Mouse (Mus musculus): ENCODE data around the gene Zdhhc20. TPM values are rescaled to one million over a fixed set of nuclear protein-coding genes. Genes with fewer than 3 reads are reported as not detected.
"Not testable (repeated sequence)": the region's sequence is repeated elsewhere in the genome, so short reads cannot be mapped to it uniquely, and the experiment has no call there.

Gene Zdhhc20
- polyA plus RNA-seq, 1 experiment from 2014 or later, result 58.9 TPM

DNA sequence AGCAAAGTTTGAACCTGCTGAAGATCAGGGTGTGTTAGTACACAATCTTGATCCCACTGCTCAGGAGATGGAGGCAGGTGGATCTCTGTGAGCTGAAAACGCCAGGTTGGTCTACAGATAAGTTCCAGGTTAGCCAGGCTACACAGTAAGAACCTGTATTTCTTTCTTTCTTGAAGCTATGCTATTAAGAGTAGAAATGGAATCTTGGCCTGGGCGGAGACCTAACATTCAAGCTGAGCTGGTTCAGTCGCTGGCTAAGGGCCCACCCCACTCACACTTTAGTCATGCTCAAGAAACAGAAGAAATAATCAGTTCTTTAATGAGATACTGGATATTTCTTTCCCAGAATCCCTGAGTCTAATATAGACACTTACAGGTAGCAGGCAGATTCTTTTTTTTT lies 6.7 kb downstream of the Zdhhc20 start:
- no peak overlapping the region for H3K27ac ChIP-seq
- H3K27me3 ChIP-seq, result no peaks in the 10 kb centered on the region
- no peak overlapping the region for H3K9ac ChIP-seq
- H3K4me3 ChIP-seq (replicated peaks), result no peak overlapping the region
- no peaks in the 10 kb centered on the region for H3K9me3 ChIP-seq
- no peaks in the 10 kb centered on the region for H3K36me3 ChIP-seq (replicated peaks)
- H3K4me1 ChIP-seq, result peaks cover 16% of the 10 kb centered on the region
- WGBS, result 96% methylated on average over 3 of the region's 3 CpGs
- no peak overlapping the region for H3K4me2 ChIP-seq
- ATAC-seq (ENCODE audit: low FRiP score), result no peak

DNA sequence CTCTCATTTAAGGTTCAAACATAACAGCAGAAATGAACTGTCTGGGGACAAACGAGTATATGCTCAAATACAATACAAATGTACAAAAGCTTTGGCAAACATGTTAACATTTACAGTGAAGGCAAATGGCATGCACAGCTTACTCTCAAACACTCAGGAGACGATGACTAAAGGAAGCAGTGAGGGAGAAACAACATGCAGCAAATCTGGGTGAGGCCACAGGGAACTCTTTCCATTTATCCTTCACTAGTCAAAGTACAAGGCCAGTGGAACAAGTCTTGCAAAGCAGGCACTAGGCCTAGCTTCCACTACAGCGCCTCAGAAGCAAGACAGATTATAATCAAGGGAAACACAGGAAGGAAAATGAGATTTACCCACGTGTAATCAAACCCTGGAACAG lies 7.4 kb downstream of the Zdhhc20 start:
- no peak for ATAC-seq (ENCODE audit: low FRiP score)
- 71% methylated on average over 4 of the region's 4 CpGs for WGBS

DNA sequence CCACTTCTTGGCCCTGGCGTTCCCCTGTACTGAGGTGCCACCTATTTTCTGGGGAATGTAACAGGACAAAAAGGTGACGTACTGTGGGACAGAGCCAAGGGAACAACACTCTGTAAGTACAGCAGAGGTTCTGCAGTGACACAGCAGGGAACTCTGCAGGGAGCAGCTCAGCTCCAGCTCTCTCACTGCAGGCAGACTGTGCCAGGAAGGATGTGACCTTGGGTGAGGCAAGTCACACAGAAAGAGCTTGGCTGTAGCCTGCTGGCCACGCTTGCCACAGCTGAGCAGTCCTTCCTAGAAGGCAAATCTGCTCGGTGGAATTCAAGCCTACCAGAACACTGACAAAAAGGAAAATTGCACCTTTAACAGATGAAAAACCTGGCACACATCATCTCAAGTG lies 8.3 kb downstream of the Zdhhc20 start:
- Histone ChIP-seq H3K4me2 (no peak overlapping the region), H3K27ac (no peak overlapping the region), H3K36me3 (replicated peaks) (no peaks in the 10 kb centered on the region), H3K27me3 (no peaks in the 10 kb centered on the region), H3K4me1 (0 out of 2 replicates have a peak, but pooled peaks cover 10% of the 10 kb centered on the region), H3K9ac (no peak overlapping the region), H3K9me3 (no peaks in the 10 kb centered on the region), H3K4me3 (replicated peaks) (no peak overlapping the region)
- ATAC-seq (ENCODE audit: low FRiP score), result no peak
- WGBS, result 51% methylated on average over 4 of the region's 4 CpGs

More for the DNA sequence above, 7.4 kb downstream of the Zdhhc20 start:
- Histone ChIP-seq H3K36me3 (replicated peaks) (no peaks in the 10 kb centered on the region), H3K9ac (no peak overlapping the region), H3K27ac (no peak overlapping the region), H3K4me1 (peaks cover 10% of the 10 kb centered on the region; the same call in 1 of the 2 replicates), H3K4me2 (no peak overlapping the region), H3K9me3 (no peaks in the 10 kb centered on the region), H3K4me3 (replicated peaks) (no peak overlapping the region), H3K27me3 (no peaks in the 10 kb centered on the region)

DNA sequence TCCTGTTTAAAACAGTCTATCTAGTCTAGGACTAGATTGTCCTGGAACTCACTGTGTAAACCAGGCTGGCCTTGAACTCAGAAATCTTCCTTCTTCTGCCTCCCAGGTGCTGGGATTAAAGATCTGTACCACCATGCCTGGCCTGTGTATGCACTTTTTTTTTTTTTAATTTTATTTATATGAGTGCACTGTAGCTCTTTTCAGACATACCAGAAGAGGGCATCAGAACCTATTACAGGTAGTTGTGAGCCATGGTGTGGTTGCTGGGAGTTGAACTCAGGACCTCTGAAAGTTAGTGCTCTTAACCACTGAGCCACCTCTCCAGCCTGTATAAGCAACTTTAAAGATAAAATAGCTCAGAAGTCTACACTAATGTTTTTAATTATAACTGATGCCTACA lies 9.0 kb downstream of the Zdhhc20 start:
- Histone ChIP-seq H3K4me1 (0 out of 2 replicates have a peak, but pooled peaks cover 10% of the 10 kb centered on the region), H3K9me3 (no peaks in the 10 kb centered on the region), H3K36me3 (replicated peaks) (no peaks in the 10 kb centered on the region), H3K27ac (no peak overlapping the region), H3K9ac (no peak overlapping the region), H3K27me3 (no peaks in the 10 kb centered on the region), H3K4me3 (replicated peaks) (no peak overlapping the region), H3K4me2 (no peak overlapping the region)
- ATAC-seq (ENCODE audit: low FRiP score), result no peak

DNA sequence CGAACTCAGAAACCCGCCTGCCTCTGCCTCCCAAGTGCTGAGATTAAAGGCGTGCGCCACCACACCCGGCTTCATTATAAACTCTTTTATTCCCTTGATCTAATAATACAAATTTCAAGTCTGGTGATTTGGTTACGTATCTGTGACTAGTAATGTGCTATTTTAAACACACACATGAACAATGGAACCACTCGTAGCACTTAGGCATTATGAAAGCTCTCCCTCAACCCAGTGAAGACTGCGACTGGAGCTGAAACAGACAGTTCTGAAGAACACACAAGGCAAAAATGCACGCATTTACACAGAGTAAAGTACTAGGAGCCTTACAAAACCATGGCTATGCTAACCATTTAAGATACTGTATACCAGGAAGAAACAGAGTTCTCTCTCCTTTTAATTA lies 12.2 kb downstream of the Zdhhc20 start:
- no peak overlapping the region for H3K9ac ChIP-seq
- H3K27me3 ChIP-seq, result no peaks in the 10 kb centered on the region
- no peak overlapping the region for H3K27ac ChIP-seq
- WGBS, result 94% methylated on average over 9 of the region's 9 CpGs
- H3K4me2 ChIP-seq, result no peak overlapping the region
- H3K4me1 ChIP-seq, result 0 out of 2 replicates have a peak, but pooled peaks cover 10% of the 10 kb centered on the region
- peaks cover 10% of the 10 kb centered on the region; the same call in 1 of the 2 replicates for H3K36me3 ChIP-seq (replicated peaks)
- no peak for ATAC-seq (ENCODE audit: low FRiP score)
- H3K4me3 ChIP-seq (replicated peaks), result no peak overlapping the region
- H3K9me3 ChIP-seq, result no peaks in the 10 kb centered on the region

DNA sequence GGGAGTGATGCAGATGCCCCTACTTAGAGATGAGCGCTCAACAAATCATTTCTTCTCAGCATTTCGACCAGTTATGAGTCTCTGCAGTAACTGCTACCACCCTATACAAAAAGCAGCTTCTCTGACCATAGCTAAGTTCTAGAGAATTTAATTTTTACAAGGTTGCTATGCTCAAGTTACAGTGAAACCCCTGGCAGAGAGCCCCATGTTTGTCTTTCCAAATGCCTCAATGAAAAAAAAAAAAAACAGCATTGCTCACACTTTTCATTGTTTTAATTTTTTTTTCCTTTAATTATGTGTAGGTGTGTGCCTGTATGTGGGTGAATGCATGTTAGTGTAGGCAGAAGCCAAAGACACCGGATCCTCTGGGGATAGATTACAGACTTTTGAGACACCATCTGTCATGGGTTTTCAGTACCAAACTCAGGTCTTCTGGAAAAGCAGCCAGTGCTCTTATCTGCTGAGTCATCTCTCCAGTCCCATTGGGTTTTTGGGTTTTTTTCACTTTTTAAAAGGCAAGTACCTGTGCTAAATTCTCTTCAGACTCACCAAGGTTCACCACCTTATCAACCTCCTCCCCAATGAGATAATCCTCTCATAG lies 23.3 kb downstream of the Zdhhc20 start:
- WGBS, result 93% methylated on average over 3 of the region's 3 CpGs
- Histone ChIP-seq H3K9me3 (no peaks in the 10 kb centered on the region), H3K4me1 (no peaks in the 10 kb centered on the region), H3K36me3 (replicated peaks) (peaks cover 47% of the 10 kb centered on the region), H3K27me3 (no peaks in the 10 kb centered on the region), H3K9ac (no peak overlapping the region), H3K4me2 (no peak overlapping the region), H3K4me3 (replicated peaks) (no peak overlapping the region), H3K27ac (no peak overlapping the region)
- no peak for ATAC-seq (ENCODE audit: low FRiP score)

DNA sequence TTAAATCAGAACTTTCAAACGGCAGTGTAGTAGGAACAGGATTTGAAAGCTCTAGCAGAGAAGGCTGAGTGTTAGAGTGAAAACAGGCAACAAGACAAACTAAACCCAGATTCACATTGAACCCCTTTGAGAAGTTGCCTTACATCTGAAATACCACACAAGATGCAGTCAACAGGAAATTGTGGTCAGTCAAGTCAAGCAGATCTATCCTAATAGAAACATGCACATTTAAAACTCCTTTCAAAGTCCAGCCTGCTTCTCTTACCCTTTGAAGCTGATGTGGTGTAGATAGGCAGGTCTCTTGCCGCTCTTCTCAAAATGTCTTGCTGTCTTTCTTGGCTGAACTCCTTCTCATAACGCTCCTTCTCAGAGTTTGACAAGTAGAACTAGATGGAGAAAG lies 24.8 kb downstream of the Zdhhc20 start:
- H3K9ac ChIP-seq, result no peak overlapping the region
- no peaks in the 10 kb centered on the region for H3K9me3 ChIP-seq
- no peak overlapping the region for H3K27ac ChIP-seq
- no peaks in the 10 kb centered on the region for H3K27me3 ChIP-seq
- peaks cover 57% of the 10 kb centered on the region for H3K36me3 ChIP-seq (replicated peaks)
- no peak overlapping the region for H3K4me3 ChIP-seq (replicated peaks)
- H3K4me2 ChIP-seq, result no peak overlapping the region
- ATAC-seq (ENCODE audit: low FRiP score), result no peak
- H3K4me1 ChIP-seq, result no peaks in the 10 kb centered on the region
- WGBS, result 98% methylated on average over 3 of the region's 3 CpGs

DNA sequence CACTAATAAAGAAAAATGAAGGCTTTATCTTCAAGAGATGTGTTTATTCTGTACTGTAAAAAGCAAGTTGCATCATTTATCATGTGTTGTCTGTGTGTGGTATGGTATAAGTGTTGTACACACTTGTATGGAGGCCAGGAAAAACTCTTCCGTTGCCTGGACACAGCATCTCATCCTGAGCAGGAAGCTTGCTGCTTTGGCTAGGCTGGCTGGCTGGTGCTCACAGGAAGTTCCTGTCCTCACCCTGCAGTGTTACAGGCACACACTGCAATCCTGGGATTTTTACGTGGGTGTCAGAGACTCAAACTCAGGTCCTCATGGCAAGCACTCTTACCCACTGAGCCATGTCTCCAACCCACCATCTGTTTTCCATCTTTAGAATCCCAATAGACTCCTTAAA lies 26.9 kb downstream of the Zdhhc20 start:
- no peak overlapping the region for H3K4me2 ChIP-seq
- no peak overlapping the region for H3K27ac ChIP-seq
- ATAC-seq (ENCODE audit: low FRiP score), result no peak
- no peaks in the 10 kb centered on the region for H3K4me1 ChIP-seq
- H3K4me3 ChIP-seq (replicated peaks), result no peak overlapping the region
- no peaks in the 10 kb centered on the region for H3K9me3 ChIP-seq
- no peak overlapping the region for H3K9ac ChIP-seq
- H3K36me3 ChIP-seq (replicated peaks), result peaks cover 40% of the 10 kb centered on the region
- 80% methylated on average over 2 of the region's 2 CpGs for WGBS
- H3K27me3 ChIP-seq, result no peaks in the 10 kb centered on the region

DNA sequence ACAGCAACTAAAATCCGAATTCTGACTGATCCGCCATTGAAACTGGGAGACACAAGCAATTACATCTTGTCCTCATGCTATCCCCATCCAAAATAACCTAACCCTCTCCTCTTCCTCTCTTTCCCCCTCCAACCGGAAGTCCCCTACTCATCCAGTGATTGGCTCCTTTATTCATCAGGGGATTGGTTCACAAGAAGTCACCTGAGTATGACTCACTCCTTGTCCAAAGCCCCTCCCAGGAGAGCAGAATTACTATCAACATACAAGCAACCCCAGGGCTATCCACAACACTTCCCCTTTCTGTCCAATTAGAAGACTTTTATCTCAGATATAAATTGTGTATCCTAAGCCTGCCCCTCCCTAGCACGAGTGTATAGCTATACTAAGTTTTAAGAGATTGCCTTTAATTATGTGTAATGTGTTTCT lies 28.1 kb downstream of the Zdhhc20 start:
- H3K27me3 ChIP-seq, result no peaks in the 10 kb centered on the region
- no peaks in the 10 kb centered on the region for H3K4me1 ChIP-seq
- peaks cover 39% of the 10 kb centered on the region for H3K36me3 ChIP-seq (replicated peaks)
- H3K9me3 ChIP-seq, result no peaks in the 10 kb centered on the region
- ATAC-seq (ENCODE audit: low FRiP score), result no peak
- no peak overlapping the region for H3K9ac ChIP-seq
- WGBS, result 88% methylated on average over 4 of the region's 4 CpGs
- no peak overlapping the region for H3K4me3 ChIP-seq (replicated peaks)
- H3K4me2 ChIP-seq, result no peak overlapping the region
- H3K27ac ChIP-seq, result no peak overlapping the region

DNA sequence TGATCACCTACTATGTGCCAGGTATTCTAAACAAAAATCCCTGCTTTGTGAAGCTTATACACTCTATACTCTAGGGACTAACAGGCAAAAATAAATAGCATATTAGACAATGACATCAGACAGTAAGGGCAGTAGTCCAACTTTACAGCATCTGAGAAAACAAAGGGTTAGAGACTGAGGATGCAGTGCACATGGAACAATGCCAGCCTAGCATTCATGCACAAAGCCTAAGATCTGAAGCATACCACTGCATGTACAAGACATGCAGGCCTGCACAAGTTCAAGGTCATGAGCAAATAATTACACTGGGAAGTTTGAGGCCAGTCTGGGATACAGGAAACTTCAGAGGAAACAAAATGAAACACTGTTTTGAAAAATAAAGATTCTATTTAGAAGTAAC lies 30.6 kb downstream of the Zdhhc20 start:
- H3K4me1 ChIP-seq, result no peaks in the 10 kb centered on the region
- no peak overlapping the region for H3K4me2 ChIP-seq
- no peak overlapping the region for H3K9ac ChIP-seq
- no peaks in the 10 kb centered on the region for H3K27me3 ChIP-seq
- no peak overlapping the region for H3K4me3 ChIP-seq (replicated peaks)
- no peak overlapping the region for H3K27ac ChIP-seq
- ATAC-seq (ENCODE audit: low FRiP score), result no peak
- H3K9me3 ChIP-seq, result no peaks in the 10 kb centered on the region
- H3K36me3 ChIP-seq (replicated peaks), result peaks cover 28% of the 10 kb centered on the region

DNA sequence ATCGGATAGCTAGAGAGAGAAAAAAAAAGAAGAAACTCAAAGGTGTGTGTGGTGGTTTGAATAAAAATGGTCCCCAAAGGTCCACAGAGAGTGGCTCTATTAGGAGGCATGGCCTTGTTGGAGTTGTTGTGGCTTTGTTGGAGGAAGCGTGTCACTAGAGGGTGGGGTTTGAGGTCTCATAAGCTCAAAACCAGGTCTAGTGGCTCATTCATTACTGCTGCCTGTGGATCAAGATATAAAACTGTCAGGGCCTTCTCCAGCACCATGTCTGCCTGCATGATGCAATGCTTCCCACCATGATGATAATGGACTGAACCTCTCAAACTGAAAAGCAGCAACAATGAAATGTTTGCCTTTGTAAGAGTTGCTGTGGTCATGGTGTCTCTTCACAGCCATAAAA lies 31.5 kb downstream of the Zdhhc20 start:
- Histone ChIP-seq H3K4me2 (no peak overlapping the region), H3K27ac (no peak overlapping the region), H3K36me3 (replicated peaks) (peaks cover 21% of the 10 kb centered on the region), H3K4me1 (no peaks in the 10 kb centered on the region), H3K9ac (no peak overlapping the region), H3K4me3 (replicated peaks) (no peak overlapping the region), H3K27me3 (no peaks in the 10 kb centered on the region), H3K9me3 (no peaks in the 10 kb centered on the region)
- ATAC-seq (ENCODE audit: low FRiP score), result no peak
- WGBS, result 95% methylated on average over 2 of the region's 2 CpGs

DNA sequence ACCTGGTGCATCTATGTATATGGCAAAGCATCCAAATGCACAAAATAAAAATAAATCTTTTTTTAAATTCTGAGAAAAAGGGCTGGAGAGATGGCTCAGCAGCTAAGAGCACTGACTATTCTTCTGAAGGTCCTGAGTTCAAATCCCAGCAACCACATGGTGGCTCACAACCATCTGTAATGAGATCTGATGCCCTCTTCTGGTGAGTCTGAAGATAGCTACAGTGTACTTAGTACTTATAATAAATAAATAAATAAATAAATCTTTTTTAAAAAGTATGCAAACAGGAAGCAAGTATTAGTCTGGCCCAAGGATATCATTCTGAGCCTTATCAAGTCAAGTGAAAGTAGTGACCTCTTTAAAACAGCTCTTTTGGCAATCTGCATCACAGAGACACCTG lies 34.0 kb downstream of the Zdhhc20 start:
- H3K4me1 ChIP-seq; ATAC-seq (ENCODE audit: low FRiP score); H3K4me3 ChIP-seq (replicated peaks); H3K9ac ChIP-seq; H3K27ac ChIP-seq; H3K4me2 ChIP-seq; H3K9me3 ChIP-seq; H3K27me3 ChIP-seq: not testable (repeated sequence)
- H3K36me3 ChIP-seq (replicated peaks), result peaks cover 17% of the 10 kb centered on the region

DNA sequence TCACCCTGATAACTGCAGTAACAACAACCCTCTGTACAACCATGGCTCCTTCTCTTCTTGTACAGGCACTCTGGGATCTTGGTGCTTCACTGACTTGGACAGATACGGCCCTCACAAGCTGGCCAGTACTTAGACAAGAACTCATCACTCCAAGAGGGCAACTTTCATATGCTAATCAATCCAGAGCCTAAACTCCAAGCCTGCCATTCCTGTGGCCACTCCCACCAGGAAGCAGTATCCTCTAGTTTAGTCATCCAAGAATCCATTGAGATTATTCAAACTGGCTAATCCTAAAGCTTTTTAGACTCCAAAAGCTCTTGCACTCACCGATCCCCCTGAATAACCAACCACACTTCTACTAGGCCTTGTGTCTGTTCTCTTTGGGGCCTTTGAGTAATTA lies 37.1 kb downstream of the Zdhhc20 start:
- Histone ChIP-seq H3K4me3 (replicated peaks) (no peak overlapping the region), H3K4me1 (no peaks in the 10 kb centered on the region), H3K27ac (no peak overlapping the region), H3K9me3 (no peaks in the 10 kb centered on the region), H3K4me2 (no peak overlapping the region), H3K27me3 (no peaks in the 10 kb centered on the region), H3K9ac (no peak overlapping the region), H3K36me3 (replicated peaks) (peaks cover 25% of the 10 kb centered on the region)
- 64% methylated on average over 2 of the region's 2 CpGs for WGBS
- no peak for ATAC-seq (ENCODE audit: low FRiP score)

Data from forebrain, embryonic 12.5 days (tissue).